Mouse (Mus musculus) embryonic facial prominence, embryonic 11.5 days (tissue): ENCODE data around the gene Mov10. TPM values are rescaled to one million over a fixed set of nuclear protein-coding genes. Genes with fewer than 3 reads are reported as not detected.
A peak's percentile ranks its signal among the peaks of the same experiment; 100 is the strongest.
"Not testable (repeated sequence)": the region's sequence is repeated elsewhere in the genome, so short reads cannot be mapped to it uniquely, and the experiment has no call there.

Experiments used
- ATAC-seq: fragments of 200-750 bp; cut with Nextera tagmentation; replicated peaks from 2 replicates; pipeline ENCODE4 v1.8.0; 2017; ENCODE audit warnings: low read depth; ENCODE audit not compliant: insufficient number of reproducible peaks, low FRiP score, low TSS enrichment
- DNase-seq: peaks from one replicate; pipeline ENCODE4 v3.0.0-alpha.2; 2015; ENCODE audit warnings: low spot score
- H3K27ac ChIP-seq: fragments of 300-500 bp; sonication (generic); replicated peaks from 2 replicates; pipeline ENCODE4 v1.5.1; 2014; ENCODE audit warnings: mild to moderate bottlenecking, low read depth, low read length, control low read depth
- H3K27me3 ChIP-seq: fragments of 300-500 bp; sonication (generic); 2 replicates; pipeline ENCODE4 v1.6.1; 2014; ENCODE audit warnings: mild to moderate bottlenecking, low read length, moderate library complexity, mixed read lengths; ENCODE audit not compliant: control insufficient read depth, insufficient read depth
- H3K36me3 ChIP-seq: fragments of 300-500 bp; sonication (generic); replicated peaks from 2 replicates; pipeline ENCODE4 v1.6.1; 2014; ENCODE audit warnings: low read depth, mild to moderate bottlenecking, low read length, moderate library complexity, mixed read lengths; ENCODE audit not compliant: control insufficient read depth, insufficient read depth
- H3K4me1 ChIP-seq: fragments of 300-500 bp; sonication (generic); 2 replicates; pipeline ENCODE4 v1.6.1; 2014; ENCODE audit warnings: low read length, mixed read lengths; ENCODE audit not compliant: control insufficient read depth, insufficient read depth
- H3K4me2 ChIP-seq: fragments of 300-500 bp; sonication (generic); 2 replicates; pipeline ENCODE4 v1.6.1; 2014; ENCODE audit warnings: low read depth, mild to moderate bottlenecking, control low read depth, low read length, moderate library complexity
- H3K4me3 ChIP-seq: fragments of 300-500 bp; sonication (generic); 2 replicates; pipeline ENCODE4 v1.5.1; 2014; ENCODE audit warnings: low read depth, low read length, control low read depth
- H3K9ac ChIP-seq: fragments of 300-500 bp; sonication (generic); replicated peaks from 2 replicates; pipeline ENCODE4 v1.6.1; 2014; ENCODE audit warnings: mild to moderate bottlenecking, control low read depth, low read length
- H3K9me3 ChIP-seq: fragments of 300-500 bp; sonication (generic); replicated peaks from 2 replicates; pipeline ENCODE4 v1.6.1; 2016; ENCODE audit warnings: mild to moderate bottlenecking, low read length, inconsistent platforms, mixed read lengths; ENCODE audit not compliant: control insufficient read depth
- WGBS: fragments of 180-500 bp; shearing (Covaris S2); extraction: QIAGEN DNeasy Blood & Tissue Kit; methylation state at CpG from one replicate; pipeline ENCODE4 v1.1.7; 2014; 5-methylcytosine and 5-hydroxymethylcytosine counted together
- polyA plus RNA-seq: library from polyadenylated mRNA; unstranded; fragments of >200 nt; fragmentation: Nextera tagmentation; extraction: Ambion mirVana; gene quantifications from 2 replicates; pipeline ENCODE4 v1.2.1, GENCODE M21; 2014

The Mov10 gene
- polyA plus RNA-seq, 1 experiment from 2014 or later: 47.8 TPM

DNA sequence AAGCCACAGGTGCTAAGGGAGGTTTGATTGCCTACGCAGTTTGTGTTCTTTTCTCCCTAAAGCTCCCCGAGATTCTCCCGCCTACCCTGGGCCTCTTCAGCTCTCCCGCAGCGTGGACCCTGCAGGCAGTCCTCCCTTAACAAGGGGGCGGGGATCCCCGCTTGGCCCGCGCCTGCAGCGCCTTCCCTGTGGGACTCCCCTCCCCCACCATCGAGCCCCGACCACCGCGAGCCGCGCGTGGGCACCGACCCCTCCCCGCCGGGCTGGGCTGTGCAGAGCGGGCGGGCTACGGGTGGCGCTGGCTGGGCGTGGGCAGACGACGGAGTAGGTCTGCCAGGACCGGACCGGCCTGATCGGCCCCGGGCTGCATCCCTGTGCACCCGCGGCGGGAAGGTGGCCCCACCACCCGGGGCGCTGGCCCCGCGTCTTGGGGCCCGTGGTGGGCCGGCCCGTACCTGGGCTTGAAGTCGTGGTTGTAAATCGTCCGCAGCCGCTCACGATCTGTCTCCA lies 827 bp downstream of the Mov10 start:
- DNase-seq: peak; percentile 67
- Histone ChIP-seq H3K4me3 (peak overlapping the region; percentile 92), H3K9ac (peak overlapping the region; percentile 83), H3K4me1 (no peaks in the 10 kb centered on the region), H3K27ac (peak overlapping the region; percentile 92), H3K9me3 (no peaks in the 10 kb centered on the region), H3K27me3 (no peaks in the 10 kb centered on the region), H3K4me2 (peak overlapping the region; percentile 87), H3K36me3 (no peaks in the 10 kb centered on the region)
- WGBS: under 1% methylated on average over 46 of the region's 46 CpGs
- ATAC-seq: peak; percentile 82

DNA sequence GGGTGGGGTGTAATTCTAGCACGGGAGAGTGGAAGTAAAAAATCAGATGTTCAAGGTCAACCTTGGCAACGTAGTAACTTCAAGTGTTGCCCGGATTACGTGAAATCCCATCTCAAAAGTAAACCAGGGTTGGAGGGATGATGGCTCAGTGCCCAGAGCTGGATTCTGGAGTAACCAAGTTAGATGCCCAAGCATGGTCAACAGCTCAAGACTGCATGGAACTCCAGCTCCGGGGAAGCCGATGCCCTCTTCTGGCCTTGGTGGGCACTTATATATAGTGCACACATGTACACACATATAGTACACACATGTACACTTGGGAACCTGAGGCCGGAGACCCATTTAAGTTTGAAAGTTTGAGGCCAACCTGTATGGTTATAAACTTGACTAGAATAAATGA lies 2.2 kb downstream of the Mov10 start:
- Histone ChIP-seq H3K27ac (no peak overlapping the region), H3K9ac (no peak overlapping the region), H3K9me3 (no peaks in the 10 kb centered on the region), H3K4me1 (no peaks in the 10 kb centered on the region), H3K36me3 (no peaks in the 10 kb centered on the region), H3K27me3 (no peaks in the 10 kb centered on the region), H3K4me2 (no peak overlapping the region), H3K4me3 (no peak overlapping the region)
- DNase-seq: no peak
- ATAC-seq: no peak
- 94% methylated on average over 7 of the region's 7 CpGs for WGBS

DNA sequence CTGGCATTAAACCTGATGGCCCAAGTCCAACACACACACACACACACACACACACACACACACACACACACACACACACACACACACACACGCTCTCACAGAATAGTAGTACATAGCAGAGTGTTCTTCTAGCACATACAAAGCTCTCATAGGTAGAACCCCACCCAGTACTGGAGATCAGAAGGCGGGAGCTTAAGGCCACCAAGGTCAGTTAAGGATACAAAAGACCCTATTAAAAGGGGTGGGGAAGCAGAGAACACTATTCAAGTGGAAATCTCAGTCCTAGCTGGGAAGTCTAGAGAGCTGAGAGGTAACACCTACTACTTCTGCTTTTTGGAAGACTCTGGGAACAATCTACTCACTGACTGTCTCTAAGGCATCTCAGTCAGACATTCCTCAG lies 3.0 kb downstream of the Mov10 start:
- Histone ChIP-seq H3K4me1 (no peaks in the 10 kb centered on the region), H3K9me3 (no peaks in the 10 kb centered on the region), H3K4me2 (no peak overlapping the region), H3K9ac (no peak overlapping the region), H3K4me3 (no peak overlapping the region), H3K27me3 (no peaks in the 10 kb centered on the region), H3K36me3 (no peaks in the 10 kb centered on the region), H3K27ac (no peak overlapping the region)
- no peak for ATAC-seq
- no peak for DNase-seq
- 91% methylated on average over 2 of the region's 2 CpGs for WGBS

GRCm38 (mm10) chr3:104814746-104815145 lies 3.6 kb downstream of the Mov10 start:
- H3K4me2 ChIP-seq: no peak overlapping the region
- H3K4me3 ChIP-seq: no peak overlapping the region
- H3K9me3 ChIP-seq: no peaks in the 10 kb centered on the region
- H3K27ac ChIP-seq: no peak overlapping the region
- no peaks in the 10 kb centered on the region for H3K4me1 ChIP-seq
- WGBS: 88% methylated on average over 1 of the region's 1 CpGs
- H3K9ac ChIP-seq: no peak overlapping the region
- H3K27me3 ChIP-seq: no peaks in the 10 kb centered on the region
- ATAC-seq (no peak), DNase-seq (no peak)
- no peaks in the 10 kb centered on the region for H3K36me3 ChIP-seq

GRCm38 (mm10) chr3:104813227-104813626 lies 5.1 kb downstream of the Mov10 start:
- not testable (repeated sequence) for ATAC-seq, H3K27me3 ChIP-seq, H3K4me1 ChIP-seq, H3K9ac ChIP-seq, H3K9me3 ChIP-seq, DNase-seq, H3K4me2 ChIP-seq, H3K4me3 ChIP-seq, H3K36me3 ChIP-seq, H3K27ac ChIP-seq
- WGBS: 93% methylated on average over 7 of the region's 7 CpGs

DNA sequence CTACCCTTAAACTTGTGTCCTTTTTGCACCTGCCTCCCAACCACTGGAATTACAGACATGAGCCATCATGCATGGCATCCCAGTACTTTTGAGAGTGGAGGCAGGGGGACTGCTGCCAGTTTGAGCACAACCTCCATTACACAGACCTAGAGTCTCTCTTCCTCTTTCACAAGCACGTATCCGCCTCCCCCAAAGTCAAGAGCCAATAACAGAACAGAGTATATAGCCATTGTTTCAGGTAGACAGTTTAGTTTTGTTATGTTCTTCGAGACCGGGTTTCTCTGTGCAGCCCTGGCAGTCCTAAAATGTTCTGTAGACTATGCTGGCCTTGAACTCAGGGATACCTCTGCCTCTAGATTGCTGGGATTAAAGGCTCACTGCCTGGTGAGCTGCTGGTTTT lies 6.1 kb downstream of the Mov10 start:
- H3K9ac ChIP-seq: no peak overlapping the region
- DNase-seq: no peak
- no peak overlapping the region for H3K4me3 ChIP-seq
- no peak for ATAC-seq
- H3K27ac ChIP-seq: no peak overlapping the region
- no peaks in the 10 kb centered on the region for H3K4me1 ChIP-seq
- 80% methylated on average over 4 of the region's 4 CpGs for WGBS
- no peaks in the 10 kb centered on the region for H3K9me3 ChIP-seq
- H3K4me2 ChIP-seq: no peak overlapping the region
- no peaks in the 10 kb centered on the region for H3K27me3 ChIP-seq
- H3K36me3 ChIP-seq: no peaks in the 10 kb centered on the region

DNA sequence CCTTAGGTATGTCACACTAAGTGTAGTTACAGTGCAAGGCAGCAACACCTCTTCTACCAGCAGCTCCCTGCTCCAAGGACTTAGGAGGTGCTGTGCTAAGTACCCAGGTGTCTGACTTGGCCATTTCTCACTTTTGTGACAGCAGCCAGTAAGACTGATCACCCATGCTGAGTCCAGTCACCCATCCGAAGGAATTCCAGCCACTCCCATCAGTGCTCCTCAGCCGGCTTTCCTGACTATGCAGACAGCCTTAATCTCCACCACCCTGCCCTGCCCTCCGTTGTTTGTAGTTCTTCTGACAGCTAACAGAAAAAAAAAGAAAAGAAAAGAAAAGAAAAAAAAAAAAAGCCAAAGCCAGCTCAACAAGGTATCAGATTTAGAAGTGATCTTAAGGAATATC lies 6.6 kb downstream of the Mov10 start:
- DNase-seq (no peak), ATAC-seq (no peak)
- Histone ChIP-seq H3K36me3 (no peaks in the 10 kb centered on the region), H3K4me1 (no peaks in the 10 kb centered on the region), H3K27me3 (no peaks in the 10 kb centered on the region), H3K4me3 (no peak overlapping the region), H3K9me3 (no peaks in the 10 kb centered on the region), H3K27ac (no peak overlapping the region), H3K4me2 (no peak overlapping the region), H3K9ac (no peak overlapping the region)
- 22% methylated on average over 3 of the region's 3 CpGs for WGBS

GRCm38 (mm10) chr3:104805539-104805938 lies 12.8 kb downstream of the Mov10 start:
- Histone ChIP-seq H3K9me3 (no peaks in the 10 kb centered on the region), H3K27ac (no peak overlapping the region), H3K4me3 (no peak overlapping the region), H3K27me3 (no peaks in the 10 kb centered on the region), H3K9ac (no peak overlapping the region), H3K36me3 (no peaks in the 10 kb centered on the region), H3K4me2 (no peak overlapping the region), H3K4me1 (no peaks in the 10 kb centered on the region)
- ATAC-seq: no peak
- WGBS: 78% methylated on average over 9 of the region's 9 CpGs
- DNase-seq: no peak
